Mouse (Mus musculus) neural tube, embryonic 13.5 days (tissue): ENCODE results near the gene Plekha8. TPM values are rescaled to one million over a fixed set of nuclear protein-coding genes. Genes with fewer than 3 reads are reported as not detected.
A peak's percentile ranks its signal among the peaks of the same experiment; 100 is the strongest.

ENCODE experiments used
- ATAC-seq: fragments of 200-750 bp; cut with Nextera tagmentation; 2 replicates; pipeline ENCODE4 v1.8.0; 2017; ENCODE audit warnings: low read depth, mild to moderate bottlenecking, moderate TSS enrichment, moderate library complexity
- H3K27ac ChIP-seq: fragments of 300-500 bp; sonication (generic); replicated peaks from 2 replicates; pipeline ENCODE4 v1.5.1; 2015; ENCODE audit warnings: moderate library complexity, mild to moderate bottlenecking, inconsistent platforms
- H3K27me3 ChIP-seq: fragments of 300-500 bp; sonication (generic); 2 replicates; pipeline ENCODE4 v1.6.1; 2015; ENCODE audit warnings: mild to moderate bottlenecking, inconsistent platforms
- H3K36me3 ChIP-seq: fragments of 300-500 bp; sonication (generic); 2 replicates; pipeline ENCODE4 v1.6.1; 2015; ENCODE audit warnings: mild to moderate bottlenecking, inconsistent platforms
- H3K4me1 ChIP-seq: fragments of 300-500 bp; sonication (generic); replicated peaks from 2 replicates; pipeline ENCODE4 v1.6.1; 2015; ENCODE audit warnings: inconsistent platforms
- H3K4me2 ChIP-seq: fragments of 300-500 bp; sonication (generic); 2 replicates; pipeline ENCODE4 v1.6.1; 2015; ENCODE audit warnings: inconsistent platforms, mild to moderate bottlenecking, moderate library complexity
- H3K4me3 ChIP-seq: fragments of 300-500 bp; sonication (generic); 2 replicates; pipeline ENCODE4 v1.5.1; 2015; ENCODE audit warnings: mild to moderate bottlenecking, inconsistent platforms
- H3K9ac ChIP-seq: fragments of 300-500 bp; sonication (generic); 2 replicates; pipeline ENCODE4 v1.6.1; 2015; ENCODE audit warnings: moderate library complexity, mild to moderate bottlenecking, inconsistent platforms
- H3K9me3 ChIP-seq: fragments of 300-500 bp; sonication (generic); 2 replicates; pipeline ENCODE4 v1.6.1; 2016; ENCODE audit warnings: inconsistent platforms
- WGBS: fragments of 180-500 bp; shearing (Covaris S2); methylation state at CpG from one replicate; pipeline ENCODE4 v1.1.7; 2015; 5-methylcytosine and 5-hydroxymethylcytosine counted together
- polyA plus RNA-seq: library from polyadenylated mRNA; unstranded; fragments of >200 nt; fragmentation: Nextera tagmentation; extraction: Ambion mirVana; gene quantifications from 2 replicates; pipeline ENCODE4 v1.2.1, GENCODE M21; 2015

The Plekha8 gene
- polyA plus RNA-seq, 1 experiment from 2014 or later, result 9.6 TPM

DNA sequence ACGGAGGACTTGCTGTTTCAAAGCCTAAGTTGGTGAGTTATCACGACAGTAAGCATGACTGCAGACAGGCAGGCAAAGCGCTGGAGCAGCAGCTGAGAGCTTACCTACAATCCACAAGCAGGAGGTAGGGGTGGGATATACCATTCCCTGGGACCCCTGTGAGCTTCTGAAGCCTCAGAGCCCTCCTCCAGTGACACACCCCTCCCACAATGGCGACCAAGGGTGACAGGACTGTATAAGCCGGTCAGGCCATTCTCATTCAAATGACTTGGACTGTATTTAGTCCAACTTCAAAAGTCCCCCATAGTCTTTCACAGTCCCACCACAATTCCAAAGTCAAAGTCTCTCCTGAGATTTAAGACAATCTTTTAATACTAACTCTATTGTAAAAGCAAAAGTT is 78.0 kb downstream of the Plekha8 start:
- 43% methylated on average over 5 of the region's 5 CpGs for WGBS
- H3K4me1 ChIP-seq, result no peaks in the 10 kb centered on the region

DNA sequence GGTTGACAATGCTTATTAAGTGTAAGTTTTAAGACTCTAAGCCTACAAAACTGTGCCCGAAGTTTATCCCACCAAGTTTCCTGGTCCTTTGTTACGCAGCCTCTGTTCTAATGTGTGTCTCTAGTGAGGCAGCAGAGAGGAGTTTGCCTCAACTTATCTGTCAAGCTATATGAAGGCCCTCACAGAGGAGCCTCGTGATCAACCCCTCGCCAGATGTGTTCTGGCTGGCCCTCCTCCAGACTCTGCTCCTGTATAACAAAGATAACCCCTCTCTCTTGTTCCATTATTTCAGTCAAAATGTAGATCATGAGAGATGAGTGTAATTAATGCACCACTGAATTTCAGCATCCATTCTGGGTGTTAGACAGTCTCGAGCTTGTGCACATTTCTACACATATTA is 84.8 kb downstream of the Plekha8 start:
- WGBS, result 78% methylated on average over 5 of the region's 5 CpGs

More for the DNA sequence above, 78.0 kb downstream of the Plekha8 start:
- H3K4me2 ChIP-seq, result no peak overlapping the region
- H3K36me3 ChIP-seq, result no peaks in the 10 kb centered on the region
- H3K27me3 ChIP-seq, result no peaks in the 10 kb centered on the region
- H3K27ac ChIP-seq, result no peak overlapping the region
- no peaks in the 10 kb centered on the region for H3K9me3 ChIP-seq
- no peak overlapping the region for H3K9ac ChIP-seq
- H3K4me3 ChIP-seq, result no peak overlapping the region
- ATAC-seq, result no peak

DNA sequence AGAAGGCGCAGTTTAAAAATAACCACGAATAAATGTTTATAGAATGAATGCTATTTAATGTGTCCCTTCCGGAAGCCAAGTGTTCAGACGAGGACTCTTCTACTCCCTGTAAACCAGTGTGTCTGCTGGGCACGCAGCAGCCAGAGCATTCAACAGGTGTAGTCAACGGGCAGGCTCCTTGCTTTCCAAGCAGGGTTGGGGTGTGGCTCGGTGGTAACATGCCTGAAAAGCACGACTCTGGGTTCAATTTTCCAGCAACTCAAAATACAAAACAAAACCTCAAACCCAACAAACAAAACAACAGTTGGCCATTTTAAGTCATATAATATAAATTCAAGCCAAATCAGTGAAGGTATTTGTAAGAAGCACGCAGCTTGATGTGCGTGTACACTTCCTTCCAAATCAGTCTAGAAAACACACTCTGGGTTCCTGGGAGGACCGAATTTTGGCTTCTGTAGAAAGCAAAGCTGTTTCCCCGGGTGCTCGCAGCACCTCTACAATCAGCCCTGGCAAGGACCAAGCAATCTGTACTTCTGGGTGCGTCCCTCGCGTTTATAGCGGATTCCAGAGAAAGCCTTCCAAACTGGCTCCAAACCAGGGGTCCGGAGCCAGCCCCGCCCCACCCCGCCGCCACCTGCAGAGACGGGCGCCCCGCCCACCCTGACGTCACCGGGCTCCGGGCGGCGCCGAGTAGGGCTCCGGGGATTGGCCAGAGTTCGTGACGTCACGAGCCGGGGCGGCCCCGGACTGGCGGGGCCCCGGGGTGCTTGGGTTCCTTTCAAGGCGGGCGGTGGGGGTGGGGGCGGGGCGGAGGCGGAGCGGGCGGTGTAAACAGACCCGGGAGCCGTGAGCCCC is 86.2 kb downstream of the Plekha8 start, which contains the start of gene Mturn:
Gene Mturn (plus strand): TSS at position 734 of the 855 bp plus-strand sequence.
- H3K9ac ChIP-seq, result peak within 1 kb of the TSS; percentile 89
- peak; percentile 98 for ATAC-seq
- 4% methylated on average over 48 of the region's 48 CpGs for WGBS
- peak within 1 kb of the TSS; percentile 94 for H3K4me3 ChIP-seq
- H3K27ac ChIP-seq, result peak within 1 kb of the TSS; percentile 86
- H3K4me2 ChIP-seq, result peak within 1 kb of the TSS; percentile 87
- no peaks in the 10 kb centered on the region for H3K36me3 ChIP-seq
- peaks cover 35% of the 10 kb centered on the region for H3K4me1 ChIP-seq
- no peaks in the 10 kb centered on the region for H3K9me3 ChIP-seq
- H3K27me3 ChIP-seq, result peaks cover 20% of the 10 kb centered on the region; the same call in 1 of the 2 replicates

More for the DNA sequence above, 84.8 kb downstream of the Plekha8 start:
- Histone ChIP-seq H3K27ac (no peak overlapping the region), H3K4me1 (peaks cover 30% of the 10 kb centered on the region), H3K9ac (no peak overlapping the region), H3K27me3 (peaks cover 20% of the 10 kb centered on the region; the same call in 1 of the 2 replicates), H3K36me3 (no peaks in the 10 kb centered on the region), H3K4me2 (no peak overlapping the region), H3K4me3 (no peak overlapping the region), H3K9me3 (no peaks in the 10 kb centered on the region)
- no peak for ATAC-seq

DNA sequence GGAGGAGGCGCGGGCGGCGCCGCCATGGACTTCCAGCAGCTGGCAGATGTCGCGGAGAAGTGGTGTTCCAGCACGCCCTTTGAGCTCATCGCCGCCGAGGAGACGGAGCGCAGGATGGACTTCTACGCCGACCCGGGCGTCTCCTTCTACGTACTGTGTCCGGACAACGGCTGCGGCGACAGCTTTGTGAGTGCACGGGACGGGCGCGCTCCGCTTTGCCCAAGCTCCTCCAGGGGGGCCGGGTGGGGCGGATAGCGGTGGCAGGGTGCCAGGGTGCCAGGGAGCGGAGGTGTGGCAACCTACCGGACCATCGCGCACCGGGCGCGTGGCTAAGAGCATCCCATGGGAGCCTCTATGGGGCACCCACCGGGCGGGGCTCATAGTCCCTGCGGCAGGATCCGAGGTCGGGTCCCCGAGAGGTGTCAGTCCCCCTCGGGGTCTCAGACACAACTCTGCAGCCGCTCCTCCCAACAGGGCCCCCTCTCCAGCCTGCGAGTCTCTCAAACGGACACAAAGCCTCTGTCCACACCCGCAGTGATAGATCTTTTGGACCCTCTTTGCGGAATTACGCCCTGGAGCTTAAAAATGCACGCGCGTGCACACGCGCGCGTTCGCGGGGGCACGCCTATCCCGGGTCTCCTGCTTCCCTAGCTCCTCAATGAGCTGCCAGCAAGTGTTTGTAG is 87.0 kb downstream of the Plekha8 start:
- no peaks in the 10 kb centered on the region for H3K9me3 ChIP-seq
- under 1% methylated on average over 61 of the region's 61 CpGs for WGBS
- ATAC-seq, result peak; percentile 74

DNA sequence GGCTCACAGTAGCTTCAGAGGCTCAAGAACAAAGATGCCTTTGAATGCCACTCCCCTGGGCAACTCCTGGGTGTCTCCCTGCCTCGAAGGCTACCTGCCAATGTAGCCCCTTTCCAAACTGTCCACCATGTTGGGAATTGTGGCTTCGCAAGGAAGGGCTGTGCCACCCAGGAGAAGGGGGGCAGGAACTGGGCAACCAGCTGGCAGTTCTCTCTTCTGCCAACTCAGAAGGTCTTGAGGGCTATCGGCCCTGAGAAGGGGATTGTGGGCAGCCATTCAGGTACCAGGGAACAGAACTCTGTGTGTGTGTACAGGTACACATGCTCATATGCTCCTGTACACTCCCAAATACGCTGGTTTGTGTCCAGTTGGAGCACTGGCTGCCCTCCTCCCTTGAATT is 89.2 kb downstream of the Plekha8 start:
- peaks cover 35% of the 10 kb centered on the region for H3K4me1 ChIP-seq
- H3K36me3 ChIP-seq, result peaks cover 6% of the 10 kb centered on the region
- peaks cover 20% of the 10 kb centered on the region; the same call in 1 of the 2 replicates for H3K27me3 ChIP-seq
- no peak overlapping the region for H3K27ac ChIP-seq
- H3K9me3 ChIP-seq, result no peaks in the 10 kb centered on the region
- H3K4me3 ChIP-seq, result no peak overlapping the region
- H3K4me2 ChIP-seq, result no peak overlapping the region
- 85% methylated on average over 4 of the region's 4 CpGs for whole genome bisulfite sequencing
- ATAC-seq, result no peak
- H3K9ac ChIP-seq, result no peak overlapping the region

More for the DNA sequence above, 87.0 kb downstream of the Plekha8 start:
- Histone ChIP-seq H3K4me1 (peaks cover 35% of the 10 kb centered on the region), H3K36me3 (no peaks in the 10 kb centered on the region), H3K9ac (peak overlapping the region; percentile 89), H3K4me3 (peak overlapping the region; percentile 94), H3K27me3 (peaks cover 20% of the 10 kb centered on the region; the same call in 1 of the 2 replicates), H3K4me2 (peak overlapping the region; percentile 87), H3K27ac (peak overlapping the region; percentile 86)

DNA sequence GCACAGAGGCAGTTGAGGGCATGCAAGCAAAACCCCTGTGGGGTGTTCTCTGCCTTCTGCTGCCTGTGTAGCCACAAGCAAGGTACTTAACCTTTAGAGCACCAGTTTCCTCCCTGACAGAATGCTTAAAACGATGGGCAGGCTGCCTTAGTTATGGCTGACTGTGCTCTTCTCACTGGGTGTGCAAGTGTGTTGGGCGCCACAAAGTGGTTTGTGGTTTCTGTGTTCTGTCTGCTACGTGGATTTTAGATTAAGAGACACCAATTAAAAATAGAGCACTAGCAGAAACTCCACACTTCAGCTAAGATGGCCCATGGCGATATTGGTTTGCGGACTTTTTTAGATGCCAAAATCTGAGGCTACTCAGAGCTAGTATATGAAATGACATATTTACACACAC is 90.2 kb downstream of the Plekha8 start:
- H3K27me3 ChIP-seq, result 0 out of 2 replicates have a peak, but pooled peaks cover 10% of the 10 kb centered on the region
- H3K27ac ChIP-seq, result no peak overlapping the region
- peaks cover 16% of the 10 kb centered on the region for H3K36me3 ChIP-seq
- no peak overlapping the region for H3K4me3 ChIP-seq
- no peaks in the 10 kb centered on the region for H3K9me3 ChIP-seq
- ATAC-seq, result no peak
- peaks cover 35% of the 10 kb centered on the region for H3K4me1 ChIP-seq
- no peak overlapping the region for H3K4me2 ChIP-seq
- H3K9ac ChIP-seq, result no peak overlapping the region
- WGBS, result 76% methylated on average over 5 of the region's 5 CpGs

DNA sequence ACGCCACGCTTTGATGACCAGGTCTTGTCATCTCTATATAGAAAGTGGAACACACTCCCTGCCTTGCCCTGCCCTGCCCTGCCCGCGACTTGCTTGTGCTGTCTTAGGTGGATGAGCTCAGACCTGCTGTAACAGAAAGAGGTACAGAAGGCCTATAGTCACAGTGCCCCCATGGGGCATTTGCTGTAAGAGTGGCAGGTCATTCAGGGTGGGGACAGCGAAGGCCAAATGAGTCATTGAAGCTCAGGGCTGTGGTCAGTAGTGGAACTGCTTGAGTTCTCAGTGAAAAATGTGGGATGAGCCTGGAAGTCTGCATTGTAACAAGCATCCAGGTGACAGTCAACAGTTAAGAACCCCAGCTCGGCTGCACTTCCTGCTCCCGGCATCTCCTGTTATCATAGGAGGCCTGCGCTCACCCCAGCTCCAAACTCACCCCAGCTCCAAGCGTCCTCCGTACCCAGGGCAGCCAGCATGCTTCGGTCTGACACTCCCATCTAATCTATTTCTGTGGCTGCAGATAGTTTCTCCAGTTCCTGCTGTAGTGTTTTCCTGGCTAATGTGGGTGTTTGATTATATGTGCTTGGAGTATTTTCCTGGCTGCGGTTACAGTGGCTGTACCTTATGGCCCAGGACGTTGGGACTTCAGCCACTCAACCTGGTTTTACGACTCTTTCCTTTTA is 90.9 kb downstream of the Plekha8 start:
- Histone ChIP-seq H3K4me2 (no peak overlapping the region), H3K27ac (no peak overlapping the region), H3K27me3 (0 out of 2 replicates have a peak, but pooled peaks cover 7% of the 10 kb centered on the region), H3K9me3 (no peaks in the 10 kb centered on the region), H3K36me3 (peaks cover 24% of the 10 kb centered on the region), H3K9ac (no peak overlapping the region), H3K4me1 (peaks cover 31% of the 10 kb centered on the region), H3K4me3 (no peak overlapping the region)
- ATAC-seq, result no peak
- 80% methylated on average over 14 of the region's 14 CpGs for WGBS

DNA sequence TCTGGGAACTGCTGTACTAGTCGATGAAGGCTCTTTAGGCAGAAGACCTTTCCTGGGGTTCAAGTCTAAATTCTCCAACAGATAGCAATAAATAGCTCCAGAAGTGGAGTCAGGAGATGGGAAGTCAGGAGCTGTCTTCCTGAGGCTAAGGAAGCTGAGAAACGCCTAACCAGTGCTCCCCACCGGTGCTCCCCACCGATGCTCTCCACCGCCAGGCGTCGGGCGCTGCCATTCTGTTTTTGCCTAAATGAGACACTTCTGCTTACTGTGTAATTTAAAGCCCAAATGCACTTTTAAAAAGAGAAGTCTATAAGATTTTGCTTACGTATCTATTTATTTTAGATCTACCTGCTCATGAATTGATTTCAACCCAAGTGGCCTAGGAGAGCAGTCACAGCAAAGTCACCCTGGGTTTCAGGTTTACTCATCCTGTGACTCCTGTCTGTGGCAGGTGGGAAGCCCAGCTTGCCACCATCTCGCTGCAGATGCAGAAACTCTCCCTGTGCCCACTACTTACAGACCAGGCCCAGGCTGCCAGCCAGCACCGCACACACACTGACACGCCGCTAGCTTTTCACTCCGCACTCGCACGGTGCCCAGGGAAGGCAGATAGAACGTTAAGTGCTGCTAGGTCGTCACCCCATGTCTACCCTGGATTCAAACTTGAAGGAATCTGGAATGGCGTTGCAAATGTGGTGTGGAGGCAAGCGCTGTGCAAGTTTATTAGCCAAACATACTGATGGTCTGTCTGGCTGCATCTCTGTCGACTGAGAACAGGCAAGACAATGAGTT is 92.2 kb downstream of the Plekha8 start:
- Histone ChIP-seq H3K4me1 (peaks cover 28% of the 10 kb centered on the region), H3K4me2 (no peak overlapping the region), H3K27me3 (0 out of 2 replicates have a peak, but pooled peaks cover 7% of the 10 kb centered on the region), H3K9ac (no peak overlapping the region), H3K27ac (no peak overlapping the region), H3K4me3 (no peak overlapping the region), H3K9me3 (no peaks in the 10 kb centered on the region), H3K36me3 (peaks cover 36% of the 10 kb centered on the region)
- ATAC-seq, result no peak
- WGBS, result 90% methylated on average over 21 of the region's 21 CpGs

DNA sequence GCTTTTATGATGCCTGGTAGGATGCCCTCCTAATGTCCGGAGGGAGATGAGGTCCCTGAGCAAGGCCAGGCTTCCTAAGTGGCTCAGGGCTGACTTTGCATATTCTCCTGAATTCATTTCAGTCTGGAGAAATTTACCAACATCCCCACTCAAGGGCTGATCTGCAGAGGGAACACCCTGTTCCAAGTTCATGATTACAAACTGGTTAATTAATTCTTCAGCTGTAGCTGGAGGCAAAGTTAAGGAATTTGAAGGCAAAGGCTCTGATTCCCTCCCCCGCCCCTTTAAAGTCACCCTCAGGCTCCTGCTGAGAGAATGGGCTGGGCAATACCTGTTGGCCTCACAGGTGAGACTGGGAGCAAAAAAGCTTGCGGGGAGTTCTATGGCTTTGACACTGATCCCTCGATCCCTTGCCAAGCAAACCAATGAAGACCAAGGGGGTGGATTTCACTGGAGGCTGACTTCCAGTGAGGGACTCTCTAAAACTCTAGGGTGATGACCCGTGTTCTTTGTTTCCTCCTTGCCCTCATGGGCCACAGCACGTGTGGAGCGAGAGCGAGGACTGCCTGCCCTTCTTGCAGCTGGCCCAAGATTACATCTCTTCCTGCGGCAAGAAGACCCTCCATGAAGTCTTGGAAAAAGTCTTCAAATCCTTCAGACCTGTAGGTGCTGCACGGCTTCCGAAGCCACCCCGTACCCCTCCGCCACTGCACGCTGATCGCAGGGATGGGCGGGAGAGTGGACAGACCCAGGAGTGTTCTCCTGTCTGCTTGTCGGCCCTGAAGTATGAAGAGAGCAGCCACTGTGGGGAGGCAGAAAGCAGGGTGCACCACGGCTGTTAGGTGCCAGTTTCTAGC is 93.8 kb downstream of the Plekha8 start:
- H3K4me2 ChIP-seq, result no peak overlapping the region
- H3K9ac ChIP-seq, result no peak overlapping the region
- H3K27ac ChIP-seq, result no peak overlapping the region
- H3K4me3 ChIP-seq, result no peak overlapping the region
- peaks cover 52% of the 10 kb centered on the region for H3K36me3 ChIP-seq
- no peaks in the 10 kb centered on the region for H3K9me3 ChIP-seq
- 0 out of 2 replicates have a peak, but pooled peaks cover 2% of the 10 kb centered on the region for H3K27me3 ChIP-seq
- 80% methylated on average over 18 of the region's 18 CpGs for WGBS
- peaks cover 12% of the 10 kb centered on the region; the same call in 1 of the 2 replicates for H3K4me1 ChIP-seq
- ATAC-seq, result no peak

DNA sequence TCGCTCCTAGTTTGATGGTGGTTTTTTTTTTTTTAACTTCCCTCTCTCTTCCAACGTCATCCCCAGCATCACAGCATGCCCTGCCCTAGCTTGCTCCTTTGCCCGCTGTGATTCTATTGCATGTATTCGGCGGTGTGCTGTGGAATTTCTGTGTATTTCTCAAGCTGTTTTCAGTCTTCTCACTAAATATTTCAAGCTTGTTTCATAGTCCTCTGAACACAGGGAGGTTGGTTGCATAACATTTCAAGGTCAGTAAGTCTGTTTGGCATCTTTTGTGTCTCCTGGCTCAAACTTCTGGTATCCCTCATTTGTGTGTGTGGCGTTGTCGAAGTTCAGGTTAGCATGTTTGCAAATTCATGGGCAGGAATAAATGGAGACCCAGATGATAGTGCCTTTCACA is 94.8 kb downstream of the Plekha8 start:
- peaks cover 5% of the 10 kb centered on the region; the same call in 1 of the 2 replicates for H3K4me1 ChIP-seq
- H3K4me3 ChIP-seq, result no peak overlapping the region
- no peak for ATAC-seq
- no peaks in the 10 kb centered on the region for H3K9me3 ChIP-seq
- H3K27ac ChIP-seq, result no peak overlapping the region
- no peak overlapping the region for H3K4me2 ChIP-seq
- WGBS, result 89% methylated on average over 7 of the region's 7 CpGs
- no peaks in the 10 kb centered on the region for H3K27me3 ChIP-seq
- peaks cover 62% of the 10 kb centered on the region for H3K36me3 ChIP-seq
- no peak overlapping the region for H3K9ac ChIP-seq
